Mouse (Mus musculus) activated CD4-positive, CD25-positive, alpha-beta regulatory T cell, adult 4 months (primary cell): ENCODE measurements at regions not wholly inside any gene's neighbourhood (a gene's known extent, or its start where the extent isn't known, plus 50 kb on each side); places are given as distances from the start of the nearest gene placed in this dataset.

Experiments used
- ATAC-seq: one replicate; pipeline ENCODE4 v1.8.0; 2017

GRCm38 (mm10) chr13:44305134-44305991, 423.9 kb upstream of the Jarid2 start:
- peak; percentile 43 for ATAC-seq

- ATAC-seq: no peak
Observed at GRCm38 (mm10) chr13:44306275-44307050, 422.8 kb upstream of the Jarid2 start.

GRCm38 (mm10) chr13:44308227-44308626, 421.0 kb upstream of the Jarid2 start:
- ATAC-seq: no peak

GRCm38 (mm10) chr13:44312237-44312636, 417.0 kb upstream of the Jarid2 start:
- ATAC-seq: no peak

- no peak for ATAC-seq
Observed at GRCm38 (mm10) chr13:44316747-44317446, 412.4 kb upstream of the Jarid2 start.

- no peak for ATAC-seq
Observed at GRCm38 (mm10) chr13:44317596-44317995, 411.7 kb upstream of the Jarid2 start.

- ATAC-seq: no peak
Observed at GRCm38 (mm10) chr13:44319101-44319500, 410.2 kb upstream of the Jarid2 start.

- no peak for ATAC-seq
Observed at GRCm38 (mm10) chr13:44319511-44319910, 409.8 kb upstream of the Jarid2 start.

GRCm38 (mm10) chr13:44320311-44320710, 409.0 kb upstream of the Jarid2 start:
- ATAC-seq: no peak

GRCm38 (mm10) chr13:44321009-44321596, 408.2 kb upstream of the Jarid2 start:
- ATAC-seq: peak; percentile 76

- ATAC-seq: no peak
Observed at GRCm38 (mm10) chr13:44328416-44328815, 400.9 kb upstream of the Jarid2 start.

GRCm38 (mm10) chr13:44329161-44329560, 400.1 kb upstream of the Jarid2 start:
- no peak for ATAC-seq

- ATAC-seq: no peak
Observed at GRCm38 (mm10) chr13:44329701-44330100, 399.6 kb upstream of the Jarid2 start.

- ATAC-seq: no peak
Observed at GRCm38 (mm10) chr13:44332716-44333240, 396.5 kb upstream of the Jarid2 start.

GRCm38 (mm10) chr13:44339061-44339741, 390.1 kb upstream of the Jarid2 start:
- no peak for ATAC-seq

GRCm38 (mm10) chr13:44345094-44345493, 384.2 kb upstream of the Jarid2 start:
- ATAC-seq: no peak

GRCm38 (mm10) chr13:44346636-44347035, 382.6 kb upstream of the Jarid2 start:
- ATAC-seq: no peak

- no peak for ATAC-seq
Observed at GRCm38 (mm10) chr13:44347662-44348061, 381.6 kb upstream of the Jarid2 start.

- ATAC-seq: no peak
Observed at GRCm38 (mm10) chr13:44353899-44354298, 375.4 kb upstream of the Jarid2 start.

GRCm38 (mm10) chr13:44355771-44356221, 373.5 kb upstream of the Jarid2 start:
- ATAC-seq: no peak

- no peak for ATAC-seq
Observed at GRCm38 (mm10) chr13:44356981-44357380, 372.3 kb upstream of the Jarid2 start.

- ATAC-seq: no peak
Observed at GRCm38 (mm10) chr13:44359344-44359743, 369.9 kb upstream of the Jarid2 start.
